In genomic region chr19:7041171-7041570, GRCm38 (mm10) we compare ENCODE assay signal across 10 mouse cellular contexts. TPM values are rescaled to one million over a fixed set of nuclear protein-coding genes. Genes with fewer than 3 reads are reported as not detected.
DNase-seq lines count a peak whose midpoint lies in the region; ATAC-seq and TF ChIP-seq lines count a peak whose summit lies in the region.
"Had no signal": no experiment of that assay in that cellular context is flagged by ENCODE, and none has a peak within 500 bp of the region (broad histone marks: within the 10 kb centered on the region; RNA-seq: fewer than 3 reads in every experiment).

No protein-coding gene starts in this region.

- H3K27ac ChIP-seq in forebrain, embryonic 12.5 days: peak overlapping the region; percentile 94; the same call in 1 of the 2 replicates
- no peak overlapping the region for H3K27ac ChIP-seq in forebrain, embryonic 11.5 days (ENCODE audit: low read depth, low read length)
- peak overlapping the region; percentile 98; the same call in 1 of the 2 replicates for H3K27ac ChIP-seq in lung, embryonic 16.5 days (ENCODE audit: low read length)
- H3K27ac ChIP-seq in limb, embryonic 10.5 days: peak overlapping the region; percentile 89
- peak overlapping the region; percentile 97; the same call in 1 of the 2 replicates for H3K27ac ChIP-seq in olfactory bulb, adult 2 months (ENCODE audit: insufficient read depth, low read depth, low read length)

- H3K9ac ChIP-seq in forebrain, embryonic 12.5 days: no peak overlapping the region; the same call in 1 of the 2 replicates
- H3K9ac ChIP-seq in forebrain, embryonic 11.5 days (ENCODE audit: low read length): no peak overlapping the region; the same call in 1 of the 2 replicates
- H3K9ac ChIP-seq in lung, embryonic 16.5 days (ENCODE audit: low read length): peak overlapping the region; percentile 92; the same call in 1 of the 2 replicates

- DNase-seq in forebrain, embryonic 11.5 days (ENCODE audit: low spot score): no peak
- DNase-seq in lung, postnatal 25 days (ENCODE audit: low spot score): no peak
- no peak for DNase-seq in limb, embryonic 10.5 days (ENCODE audit: low spot score)
- no peak for DNase-seq in left cerebral cortex, postnatal 4 days
- DNase-seq: adrenal gland, adult 2 months; B cell, adult 2 months had no signal

- no peak for TF ChIP-seq POLR2A in olfactory bulb, adult 2 months (IDR thresholded peaks at IDR 0.05; ENCODE audit: insufficient read depth, low read depth, low read length)

- no peaks in the 10 kb centered on the region for H3K27me3 ChIP-seq in forebrain, embryonic 12.5 days
- H3K27me3 ChIP-seq in forebrain, embryonic 11.5 days (ENCODE audit: control insufficient read depth, insufficient read depth, low read length): no peaks in the 10 kb centered on the region
- no peaks in the 10 kb centered on the region for H3K27me3 ChIP-seq in lung, embryonic 16.5 days (ENCODE audit: control insufficient read depth, insufficient read depth, low read depth, low read length)
- no peaks in the 10 kb centered on the region for H3K27me3 ChIP-seq in limb, embryonic 10.5 days (ENCODE audit: low read depth, poor library complexity, severe bottlenecking)

- WGBS in forebrain, embryonic 12.5 days: 86% methylated on average over 2 of the region's 2 CpGs
- WGBS in forebrain, embryonic 11.5 days: 86% methylated on average over 2 of the region's 2 CpGs
- 83% methylated on average over 2 of the region's 2 CpGs for whole genome bisulfite sequencing in lung, embryonic 16.5 days
- WGBS in limb, embryonic 10.5 days: 87% methylated on average over 2 of the region's 2 CpGs
- WGBS in olfactory bulb, adult 2 months: 75% methylated on average over 2 of the region's 2 CpGs

- peaks cover 33% of the 10 kb centered on the region for H3K4me1 ChIP-seq in forebrain, embryonic 12.5 days
- peaks cover 4% of the 10 kb centered on the region for H3K4me1 ChIP-seq in forebrain, embryonic 11.5 days (replicated peaks; ENCODE audit: control insufficient read depth, insufficient read depth, low read length)
- H3K4me1 ChIP-seq in lung, embryonic 16.5 days (replicated peaks; ENCODE audit: control insufficient read depth, insufficient read depth, low read length): peaks cover 13% of the 10 kb centered on the region
- peaks cover 16% of the 10 kb centered on the region for H3K4me1 ChIP-seq in limb, embryonic 10.5 days
- peaks cover 26% of the 10 kb centered on the region for H3K4me1 ChIP-seq in olfactory bulb, adult 2 months (ENCODE audit: control insufficient read depth, insufficient read depth, low read length)

- H3K4me2 ChIP-seq in forebrain, embryonic 12.5 days: no peak overlapping the region; the same call in 1 of the 2 replicates
- H3K4me2 ChIP-seq in forebrain, embryonic 11.5 days (ENCODE audit: low read depth, low read length, severe bottlenecking): no peak overlapping the region
- H3K4me2 ChIP-seq in lung, embryonic 16.5 days (ENCODE audit: low read depth, low read length): peak overlapping the region; percentile 91; the same call in 1 of the 2 replicates

- no peaks in the 10 kb centered on the region for H3K36me3 ChIP-seq in forebrain, embryonic 12.5 days (replicated peaks)
- no peaks in the 10 kb centered on the region for H3K36me3 ChIP-seq in forebrain, embryonic 11.5 days (ENCODE audit: control insufficient read depth, insufficient read depth, low read length)
- no peaks in the 10 kb centered on the region for H3K36me3 ChIP-seq in lung, embryonic 16.5 days (ENCODE audit: control insufficient read depth, insufficient read depth, low read length)
- H3K36me3 ChIP-seq in limb, embryonic 10.5 days: peaks cover 25% of the 10 kb centered on the region

- ATAC-seq in forebrain, embryonic 12.5 days (ENCODE audit: low FRiP score): no peak
- ATAC-seq in forebrain, embryonic 11.5 days (replicated peaks; ENCODE audit: low FRiP score): no peak
- no peak for ATAC-seq in lung, embryonic 16.5 days (ENCODE audit: low read depth)
- no peak for ATAC-seq in megakaryocyte-erythroid progenitor cell, adult 5-6 weeks (replicated peaks; ENCODE audit: low FRiP score, low TSS enrichment, poor library complexity, severe bottlenecking)

- intact Hi-C loops in left cerebral cortex, postnatal 4 days (cut with DNase I): no loop called here

- no peak for TF ChIP-seq CTCF in olfactory bulb, adult 2 months (IDR thresholded peaks at IDR 0.05; ENCODE audit: insufficient read depth, low read depth, low read length)

- H3K4me3 ChIP-seq in forebrain, embryonic 12.5 days (replicated peaks): no peak overlapping the region
- no peak overlapping the region for H3K4me3 ChIP-seq in forebrain, embryonic 11.5 days (ENCODE audit: low read depth, low read length)
- no peak overlapping the region for H3K4me3 ChIP-seq in lung, embryonic 16.5 days (ENCODE audit: low read length)
- H3K4me3 ChIP-seq in limb, embryonic 10.5 days: peak overlapping the region; percentile 77; the same call in 1 of the 2 replicates
- no peak overlapping the region for H3K4me3 ChIP-seq in olfactory bulb, adult 2 months (ENCODE audit: insufficient read depth, low read depth, low read length)

- H3K9me3 ChIP-seq in forebrain, embryonic 12.5 days: no peaks in the 10 kb centered on the region
- H3K9me3 ChIP-seq in forebrain, embryonic 11.5 days (ENCODE audit: control insufficient read depth, low read length): no peaks in the 10 kb centered on the region
- no peaks in the 10 kb centered on the region for H3K9me3 ChIP-seq in lung, embryonic 16.5 days (ENCODE audit: control insufficient read depth, low read length)
- no peaks in the 10 kb centered on the region for H3K9me3 ChIP-seq in limb, embryonic 10.5 days (replicated peaks)

RNA-seq across cellular contexts. Expression of gene Stip1, which starts 1.4 kb away (rescaled TPM):
- 324 and 357 TPM in 2 replicates for polyA plus RNA-seq in forebrain, embryonic 12.5 days (2016; fragmentation: Nextera tagmentation; extraction: Ambion mirVana)
- 428 and 444 TPM in 2 replicates for polyA plus RNA-seq in forebrain, embryonic 11.5 days (2014; fragmentation: Nextera tagmentation; extraction: Ambion mirVana)
- 220 and 243 TPM in 2 replicates for polyA plus RNA-seq in lung, embryonic 16.5 days (2015; fragmentation: Nextera tagmentation; extraction: Ambion mirVana)
- 455 and 483 TPM in 2 replicates for polyA plus RNA-seq in limb, embryonic 10.5 days (2016; fragmentation: Nextera tagmentation; extraction: Ambion mirVana)
- polyA plus RNA-seq in olfactory bulb, adult 2 months (2012; ENCODE audit: insufficient read depth, insufficient read length, low replicate concordance, missing spikeins): 145 and 219 TPM in 2 replicates
- total RNA-seq in left cerebral cortex, postnatal 4 days (2021): 100 to 1,000 TPM; 127 to 130 TPM
- 183 and 212 TPM in 2 replicates for total RNA-seq in megakaryocyte-erythroid progenitor cell, adult 5-6 weeks (2014; fragmentation: Nextera tagmentation)
- total RNA-seq in megakaryocyte-erythroid progenitor cell, adult 5-6 weeks (2017): 309 and 310 TPM in 2 replicates

RNA-seq across cellular contexts. Expression of gene Macrod1, which starts 15.4 kb away (rescaled TPM):
- 4.4 and 5.3 TPM in 2 replicates for polyA plus RNA-seq in forebrain, embryonic 12.5 days (2016; fragmentation: Nextera tagmentation; extraction: Ambion mirVana)
- polyA plus RNA-seq in forebrain, embryonic 11.5 days (2014; fragmentation: Nextera tagmentation; extraction: Ambion mirVana): 3.6 and 4.0 TPM in 2 replicates
- polyA plus RNA-seq in lung, embryonic 16.5 days (2015; fragmentation: Nextera tagmentation; extraction: Ambion mirVana): 15.3 and 17.6 TPM in 2 replicates
- polyA plus RNA-seq in limb, embryonic 10.5 days (2016; fragmentation: Nextera tagmentation; extraction: Ambion mirVana): 2.8 and 4.4 TPM in 2 replicates
- polyA plus RNA-seq in olfactory bulb, adult 2 months (2012; ENCODE audit: insufficient read depth, insufficient read length, low replicate concordance, missing spikeins): not detected in 2 replicates
- 1 to 10 TPM; 5.5 to 6.3 TPM for total RNA-seq in left cerebral cortex, postnatal 4 days (2021)
- total RNA-seq in megakaryocyte-erythroid progenitor cell, adult 5-6 weeks (2014; fragmentation: Nextera tagmentation): 19.1 and 25.9 TPM in 2 replicates
- total RNA-seq in megakaryocyte-erythroid progenitor cell, adult 5-6 weeks (2017): 6.1 and 10.3 TPM in 2 replicates

RNA-seq across cellular contexts. Expression of gene Fermt3, which starts 21.9 kb away (rescaled TPM):
- 4.7 and 5.1 TPM in 2 replicates for polyA plus RNA-seq in forebrain, embryonic 12.5 days (2016; fragmentation: Nextera tagmentation; extraction: Ambion mirVana)
- polyA plus RNA-seq in forebrain, embryonic 11.5 days (2014; fragmentation: Nextera tagmentation; extraction: Ambion mirVana): 8.0 and 8.5 TPM in 2 replicates
- 11.1 and 15.6 TPM in 2 replicates for polyA plus RNA-seq in lung, embryonic 16.5 days (2015; fragmentation: Nextera tagmentation; extraction: Ambion mirVana)
- 7.0 and 7.5 TPM in 2 replicates for polyA plus RNA-seq in limb, embryonic 10.5 days (2016; fragmentation: Nextera tagmentation; extraction: Ambion mirVana)
- not detected in 2 replicates for polyA plus RNA-seq in olfactory bulb, adult 2 months (2012; ENCODE audit: insufficient read depth, insufficient read length, low replicate concordance, missing spikeins)
- 1 to 10 TPM; 3.2 to 3.4 TPM for total RNA-seq in left cerebral cortex, postnatal 4 days (2021)
- 151 and 153 TPM in 2 replicates for total RNA-seq in megakaryocyte-erythroid progenitor cell, adult 5-6 weeks (2014; fragmentation: Nextera tagmentation)
- 220 and 247 TPM in 2 replicates for total RNA-seq in megakaryocyte-erythroid progenitor cell, adult 5-6 weeks (2017)

RNA-seq across cellular contexts. Expression of gene Trpt1, which starts 45.2 kb away (rescaled TPM):
- polyA plus RNA-seq in forebrain, embryonic 12.5 days (2016; fragmentation: Nextera tagmentation; extraction: Ambion mirVana): 11.9 and 13.8 TPM in 2 replicates
- 12.8 and 14.9 TPM in 2 replicates for polyA plus RNA-seq in forebrain, embryonic 11.5 days (2014; fragmentation: Nextera tagmentation; extraction: Ambion mirVana)
- polyA plus RNA-seq in lung, embryonic 16.5 days (2015; fragmentation: Nextera tagmentation; extraction: Ambion mirVana): 10.9 and 12.3 TPM in 2 replicates
- 7.4 and 10.6 TPM in 2 replicates for polyA plus RNA-seq in limb, embryonic 10.5 days (2016; fragmentation: Nextera tagmentation; extraction: Ambion mirVana)
- polyA plus RNA-seq in olfactory bulb, adult 2 months (2012; ENCODE audit: insufficient read depth, insufficient read length, low replicate concordance, missing spikeins): not detected in 2 replicates
- total RNA-seq in left cerebral cortex, postnatal 4 days (2021): 10 to 100 TPM; 17.6 to 21.4 TPM
- 0.57 and 1.9 TPM in 2 replicates for total RNA-seq in megakaryocyte-erythroid progenitor cell, adult 5-6 weeks (2014; fragmentation: Nextera tagmentation)
- total RNA-seq in megakaryocyte-erythroid progenitor cell, adult 5-6 weeks (2017): 3.4 TPM in 1 of 2 replicates, not detected in the other

RNA-seq across cellular contexts. Expression of gene Nudt22, which starts 45.3 kb away (rescaled TPM):
- polyA plus RNA-seq in forebrain, embryonic 12.5 days (2016; fragmentation: Nextera tagmentation; extraction: Ambion mirVana): 13.6 and 16.2 TPM in 2 replicates
- 13.5 and 14.6 TPM in 2 replicates for polyA plus RNA-seq in forebrain, embryonic 11.5 days (2014; fragmentation: Nextera tagmentation; extraction: Ambion mirVana)
- polyA plus RNA-seq in lung, embryonic 16.5 days (2015; fragmentation: Nextera tagmentation; extraction: Ambion mirVana): 22.6 and 23.7 TPM in 2 replicates
- polyA plus RNA-seq in limb, embryonic 10.5 days (2016; fragmentation: Nextera tagmentation; extraction: Ambion mirVana): 21.1 and 21.2 TPM in 2 replicates
- polyA plus RNA-seq in olfactory bulb, adult 2 months (2012; ENCODE audit: insufficient read depth, insufficient read length, low replicate concordance, missing spikeins): not detected in 2 replicates
- total RNA-seq in left cerebral cortex, postnatal 4 days (2021): 10 to 100 TPM in 1 of 2 experiments, 1 to 10 TPM in 1; 8.9 to 11.5 TPM
- 11.1 TPM in 2 replicates for total RNA-seq in megakaryocyte-erythroid progenitor cell, adult 5-6 weeks (2014; fragmentation: Nextera tagmentation)
- total RNA-seq in megakaryocyte-erythroid progenitor cell, adult 5-6 weeks (2017): 5.4 and 6.5 TPM in 2 replicates
